Mouse (Mus musculus) CD4-positive, CD25-positive, alpha-beta regulatory T cell, adult 2 months (primary cell): ENCODE results near the gene Sec61a1.

ENCODE experiments used
- DNase-seq: peaks from one replicate; pipeline ENCODE4 v3.0.0-alpha.2; 2012; ENCODE audit warnings: low read depth, low spot score

Gene Sec61a1

GRCm38 (mm10) chr6:88518404-88519263 lies at the start of gene Sec61a1:
Gene Sec61a1 (minus strand): TSS chr6:88518905.
- DNase-seq, result peak; percentile 97

- no peak for DNase-seq
Measured at GRCm38 (mm10) chr6:88566676-88567075, 48.0 kb upstream of the Sec61a1 start.

- no peak for DNase-seq
Measured at GRCm38 (mm10) chr6:88565033-88565432, 46.3 kb upstream of the Sec61a1 start.

GRCm38 (mm10) chr6:88560156-88560555 lies 41.5 kb upstream of the Sec61a1 start:
- DNase-seq, result no peak

- DNase-seq, result no peak
Measured at GRCm38 (mm10) chr6:88559688-88560087, 41.0 kb upstream of the Sec61a1 start.

GRCm38 (mm10) chr6:88558076-88558475 lies 39.4 kb upstream of the Sec61a1 start:
- DNase-seq, result no peak

- DNase-seq, result no peak
Measured at GRCm38 (mm10) chr6:88557548-88557947, 38.8 kb upstream of the Sec61a1 start.

- DNase-seq, result no peak
Measured at GRCm38 (mm10) chr6:88549916-88550315, 31.2 kb upstream of the Sec61a1 start.

GRCm38 (mm10) chr6:88549137-88549814 lies 30.6 kb upstream of the Sec61a1 start:
- peak; percentile 60 for DNase-seq

GRCm38 (mm10) chr6:88548405-88549049 lies 29.8 kb upstream of the Sec61a1 start:
- no peak for DNase-seq

- DNase-seq, result no peak
Measured at GRCm38 (mm10) chr6:88545397-88545790, 26.7 kb upstream of the Sec61a1 start.

- no peak for DNase-seq
Measured at GRCm38 (mm10) chr6:88544644-88545396, 26.1 kb upstream of the Sec61a1 start.

GRCm38 (mm10) chr6:88544241-88544640 lies 25.5 kb upstream of the Sec61a1 start:
- no peak for DNase-seq

GRCm38 (mm10) chr6:88540093-88540755 lies 21.5 kb upstream of the Sec61a1 start:
- no peak for DNase-seq

GRCm38 (mm10) chr6:88530306-88530705 lies 11.6 kb upstream of the Sec61a1 start:
- no peak for DNase-seq

- DNase-seq, result no peak
Measured at GRCm38 (mm10) chr6:88524056-88524455, 5.4 kb upstream of the Sec61a1 start.

GRCm38 (mm10) chr6:88523451-88523850 lies 4.7 kb upstream of the Sec61a1 start:
- DNase-seq, result no peak

GRCm38 (mm10) chr6:88523043-88523442 lies 4.3 kb upstream of the Sec61a1 start:
- DNase-seq, result no peak

- DNase-seq, result peak; percentile 57
Measured at GRCm38 (mm10) chr6:88522606-88523005, 3.9 kb upstream of the Sec61a1 start.

GRCm38 (mm10) chr6:88521821-88522220 lies 3.1 kb upstream of the Sec61a1 start:
- DNase-seq, result no peak
